Mouse (Mus musculus): ENCODE results near the gene Kcnj14. TPM values are rescaled to one million over a fixed set of nuclear protein-coding genes. Genes with fewer than 3 reads are reported as not detected.

Gene Kcnj14
- polyA plus RNA-seq, 1 experiment: 0.36 TPM

DNA sequence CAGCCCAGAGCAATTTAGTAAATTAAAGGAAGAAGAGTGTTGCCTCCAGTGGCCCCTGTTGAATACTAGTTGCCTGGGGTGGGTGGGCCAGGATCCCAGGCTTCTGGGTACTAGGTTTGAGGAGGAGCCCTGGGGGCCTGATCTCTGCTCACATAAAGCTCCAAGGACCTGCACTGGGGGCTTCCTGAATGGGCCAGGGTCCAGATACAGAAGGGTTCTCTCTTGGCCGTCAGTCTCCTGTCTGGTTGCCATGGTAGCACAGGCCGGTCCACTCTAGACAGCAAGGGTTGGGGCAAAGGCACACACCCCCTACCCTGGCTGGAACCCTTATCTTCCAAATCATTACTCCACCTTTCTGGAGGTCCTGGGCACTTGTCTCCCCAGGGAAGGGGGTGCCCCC, 43.3 kb upstream of the Kcnj14 start:
- no peak for DNase-seq
- WGBS: 92% methylated on average over 2 of the region's 2 CpGs
- Histone ChIP-seq H3K4me3 (ENCODE audit: control insufficient read depth, insufficient read depth, low read length) (no peak overlapping the region), H3K27ac (ENCODE audit: control insufficient read depth, insufficient read depth, low read length) (no peak overlapping the region), H3K27me3 (ENCODE audit: control insufficient read depth, insufficient read depth, low read length) (peaks cover 10% of the 10 kb centered on the region; the same call in 1 of the 2 replicates), H3K36me3 (ENCODE audit: control insufficient read depth, insufficient read depth, low read length) (no peaks in the 10 kb centered on the region), H3K4me1 (replicated peaks; ENCODE audit: control insufficient read depth, insufficient read depth, low read length) (peaks cover 12% of the 10 kb centered on the region)
- TF ChIP-seq POLR2A (IDR thresholded peaks at IDR 0.05; ENCODE audit: control insufficient read depth, extremely low read depth, insufficient read depth, low read length, poor library complexity) (no peak), CTCF (IDR thresholded peaks at IDR 0.05; ENCODE audit: borderline replicate concordance, control insufficient read depth, extremely low read depth, insufficient read depth, low read length, poor library complexity) (no peak)

DNA sequence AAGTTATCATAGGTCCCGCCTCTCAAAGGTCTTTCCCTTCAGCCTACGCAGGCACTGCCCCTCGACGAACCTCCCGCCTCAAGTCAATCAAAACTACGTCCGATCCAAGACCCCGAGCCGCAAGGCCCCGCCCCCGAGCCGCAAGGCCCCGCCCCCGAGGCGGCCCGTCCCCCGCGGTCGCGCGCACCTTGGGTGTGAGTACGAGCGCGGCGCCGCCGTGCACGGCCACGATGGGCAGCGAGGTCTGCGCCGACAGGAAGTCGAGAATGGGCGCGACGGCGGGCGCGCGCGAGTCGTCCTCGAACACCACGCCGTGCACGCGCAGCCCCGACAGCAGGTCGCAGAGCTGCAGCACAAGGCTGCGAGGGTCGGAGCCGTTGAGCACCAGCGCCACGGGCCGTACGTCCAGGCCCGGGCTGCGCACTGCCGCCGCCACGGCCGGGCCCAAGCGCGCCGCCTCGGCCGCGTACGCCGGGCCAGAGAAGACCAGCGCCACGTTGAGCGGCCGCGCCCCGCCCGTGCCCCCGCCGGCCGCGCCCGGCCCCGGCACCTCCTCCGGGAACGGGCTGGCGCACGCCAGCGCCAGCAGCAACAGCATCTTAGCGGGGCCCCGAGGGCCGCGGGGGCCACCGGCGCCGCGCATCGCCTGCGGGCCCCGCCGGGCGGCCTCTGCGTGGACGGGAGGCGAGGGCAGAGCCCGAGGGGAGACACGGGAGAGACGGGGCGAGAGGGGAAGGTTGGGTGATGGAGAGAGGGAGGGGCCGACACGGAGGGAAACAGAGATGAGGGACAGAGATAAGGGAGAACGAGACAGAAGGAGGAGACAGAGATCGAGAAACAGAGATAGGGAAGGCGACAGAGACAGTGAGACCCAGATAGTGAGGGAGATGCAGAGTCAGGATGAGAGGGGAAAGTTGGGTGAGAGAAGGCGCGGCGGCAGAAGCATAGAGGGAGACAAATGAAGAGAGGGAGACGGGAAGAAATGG, 41.6 kb upstream of the Kcnj14 start:
- 2% methylated on average over 117 of the region's 117 CpGs for WGBS
- peak; percentile 88 for DNase-seq
- H3K27me3 ChIP-seq (ENCODE audit: control insufficient read depth, insufficient read depth, low read length): peaks cover 9% of the 10 kb centered on the region; the same call in 1 of the 2 replicates
- H3K27ac ChIP-seq (ENCODE audit: control insufficient read depth, insufficient read depth, low read length): no peak overlapping the region
- no peaks in the 10 kb centered on the region for H3K36me3 ChIP-seq (ENCODE audit: control insufficient read depth, insufficient read depth, low read length)
- H3K4me1 ChIP-seq (replicated peaks; ENCODE audit: control insufficient read depth, insufficient read depth, low read length): peaks cover 12% of the 10 kb centered on the region
- TF ChIP-seq CTCF (IDR thresholded peaks at IDR 0.05; ENCODE audit: borderline replicate concordance, control insufficient read depth, extremely low read depth, insufficient read depth, low read length, poor library complexity): 0 out of 2 replicates have a peak, but pooled peaks have one; percentile 25
- TF ChIP-seq POLR2A (IDR thresholded peaks at IDR 0.05; ENCODE audit: control insufficient read depth, extremely low read depth, insufficient read depth, low read length, poor library complexity): 0 out of 2 replicates have a peak, but pooled peaks have one; percentile 20
- H3K4me3 ChIP-seq (ENCODE audit: control insufficient read depth, insufficient read depth, low read length): peak overlapping the region; percentile 47

DNA sequence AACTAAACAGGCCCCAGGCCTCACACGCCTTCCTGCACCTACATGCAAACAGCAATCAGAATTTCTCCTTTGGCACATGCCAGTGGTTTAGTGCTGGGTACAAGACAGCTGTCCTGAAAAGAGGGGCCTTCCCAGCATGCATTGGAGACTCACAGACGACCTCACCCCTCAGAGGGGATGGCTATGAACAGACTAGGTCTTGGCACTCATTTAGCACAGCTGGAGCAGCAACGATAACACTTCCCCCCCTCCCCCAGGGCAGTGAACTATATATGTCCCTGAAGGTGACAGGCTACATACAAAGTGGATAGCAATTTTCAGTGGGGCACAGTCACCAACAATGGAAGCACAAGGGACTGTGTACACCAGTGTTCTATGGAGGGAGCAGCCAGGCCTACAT, 39.9 kb upstream of the Kcnj14 start:
- Histone ChIP-seq H3K4me3 (ENCODE audit: control insufficient read depth, insufficient read depth, low read length) (no peak overlapping the region), H3K36me3 (ENCODE audit: control insufficient read depth, insufficient read depth, low read length) (no peaks in the 10 kb centered on the region), H3K27me3 (ENCODE audit: control insufficient read depth, insufficient read depth, low read length) (no peaks in the 10 kb centered on the region; the same call in 1 of the 2 replicates), H3K4me1 (replicated peaks; ENCODE audit: control insufficient read depth, insufficient read depth, low read length) (peaks cover 12% of the 10 kb centered on the region), H3K27ac (ENCODE audit: control insufficient read depth, insufficient read depth, low read length) (no peak overlapping the region)
- no peak for DNase-seq
- 74% methylated on average over 3 of the region's 3 CpGs for WGBS
- TF ChIP-seq POLR2A (IDR thresholded peaks at IDR 0.05; ENCODE audit: control insufficient read depth, extremely low read depth, insufficient read depth, low read length, poor library complexity) (no peak), CTCF (IDR thresholded peaks at IDR 0.05; ENCODE audit: borderline replicate concordance, control insufficient read depth, extremely low read depth, insufficient read depth, low read length, poor library complexity) (no peak)

DNA sequence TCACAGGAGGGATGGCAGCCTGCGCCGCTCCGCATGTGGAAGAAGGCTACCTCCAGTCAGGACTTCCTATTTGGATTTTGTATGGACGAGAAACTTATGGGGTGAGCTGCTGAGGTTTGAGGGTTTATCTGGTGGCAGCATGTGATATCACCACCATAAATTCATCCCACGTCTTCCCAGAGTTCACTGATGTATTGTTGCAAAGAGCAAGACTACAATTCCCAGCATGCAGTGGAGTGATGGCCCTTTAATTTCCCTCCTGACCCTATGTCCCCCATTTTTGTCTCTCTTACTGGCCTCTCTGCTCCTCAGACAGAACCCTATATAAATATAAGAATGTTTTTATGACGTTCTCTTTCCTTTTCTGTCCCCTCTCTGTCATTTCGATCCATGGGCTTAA, 38.2 kb upstream of the Kcnj14 start:
- 93% methylated on average over 7 of the region's 7 CpGs for WGBS
- no peak for DNase-seq
- Histone ChIP-seq H3K4me3 (ENCODE audit: control insufficient read depth, insufficient read depth, low read length) (no peak overlapping the region), H3K4me1 (replicated peaks; ENCODE audit: control insufficient read depth, insufficient read depth, low read length) (peaks cover 12% of the 10 kb centered on the region), H3K36me3 (ENCODE audit: control insufficient read depth, insufficient read depth, low read length) (no peaks in the 10 kb centered on the region), H3K27ac (ENCODE audit: control insufficient read depth, insufficient read depth, low read length) (no peak overlapping the region), H3K27me3 (ENCODE audit: control insufficient read depth, insufficient read depth, low read length) (no peaks in the 10 kb centered on the region)
- TF ChIP-seq POLR2A (IDR thresholded peaks at IDR 0.05; ENCODE audit: control insufficient read depth, extremely low read depth, insufficient read depth, low read length, poor library complexity): no peak
- TF ChIP-seq CTCF (IDR thresholded peaks at IDR 0.05; ENCODE audit: borderline replicate concordance, control insufficient read depth, extremely low read depth, insufficient read depth, low read length, poor library complexity): no peak

DNA sequence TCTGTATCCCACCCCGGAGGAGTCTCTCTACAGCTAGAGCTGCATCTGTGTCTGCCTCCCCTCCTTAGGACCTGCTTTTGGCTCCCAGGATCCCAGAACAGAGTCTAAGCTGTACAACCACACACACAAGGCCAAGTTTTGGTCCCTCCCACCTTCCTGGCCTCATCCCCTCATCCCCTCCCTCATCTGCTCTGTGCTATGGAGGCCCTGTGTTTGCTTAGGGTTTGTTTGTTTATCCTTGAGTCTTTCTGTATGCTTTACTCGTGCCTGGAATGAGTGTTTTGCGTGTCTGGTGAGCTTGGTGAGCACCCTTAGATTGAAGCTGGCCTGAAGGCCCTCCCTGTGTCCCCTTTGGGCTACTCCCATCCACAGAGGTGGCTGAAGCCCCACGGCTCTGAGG, 34.4 kb upstream of the Kcnj14 start:
- no peak for DNase-seq
- H3K36me3 ChIP-seq (ENCODE audit: control insufficient read depth, insufficient read depth, low read length): no peaks in the 10 kb centered on the region
- WGBS: 90% methylated on average over 4 of the region's 4 CpGs
- H3K27ac ChIP-seq (ENCODE audit: control insufficient read depth, insufficient read depth, low read length): no peak overlapping the region
- no peak for TF ChIP-seq CTCF (IDR thresholded peaks at IDR 0.05; ENCODE audit: borderline replicate concordance, control insufficient read depth, extremely low read depth, insufficient read depth, low read length, poor library complexity)
- TF ChIP-seq POLR2A (IDR thresholded peaks at IDR 0.05; ENCODE audit: control insufficient read depth, extremely low read depth, insufficient read depth, low read length, poor library complexity): no peak
- no peak overlapping the region for H3K4me3 ChIP-seq (ENCODE audit: control insufficient read depth, insufficient read depth, low read length)
- peaks cover 3% of the 10 kb centered on the region for H3K4me1 ChIP-seq (replicated peaks; ENCODE audit: control insufficient read depth, insufficient read depth, low read length)
- peaks cover 8% of the 10 kb centered on the region; the same call in 1 of the 2 replicates for H3K27me3 ChIP-seq (ENCODE audit: control insufficient read depth, insufficient read depth, low read length)

DNA sequence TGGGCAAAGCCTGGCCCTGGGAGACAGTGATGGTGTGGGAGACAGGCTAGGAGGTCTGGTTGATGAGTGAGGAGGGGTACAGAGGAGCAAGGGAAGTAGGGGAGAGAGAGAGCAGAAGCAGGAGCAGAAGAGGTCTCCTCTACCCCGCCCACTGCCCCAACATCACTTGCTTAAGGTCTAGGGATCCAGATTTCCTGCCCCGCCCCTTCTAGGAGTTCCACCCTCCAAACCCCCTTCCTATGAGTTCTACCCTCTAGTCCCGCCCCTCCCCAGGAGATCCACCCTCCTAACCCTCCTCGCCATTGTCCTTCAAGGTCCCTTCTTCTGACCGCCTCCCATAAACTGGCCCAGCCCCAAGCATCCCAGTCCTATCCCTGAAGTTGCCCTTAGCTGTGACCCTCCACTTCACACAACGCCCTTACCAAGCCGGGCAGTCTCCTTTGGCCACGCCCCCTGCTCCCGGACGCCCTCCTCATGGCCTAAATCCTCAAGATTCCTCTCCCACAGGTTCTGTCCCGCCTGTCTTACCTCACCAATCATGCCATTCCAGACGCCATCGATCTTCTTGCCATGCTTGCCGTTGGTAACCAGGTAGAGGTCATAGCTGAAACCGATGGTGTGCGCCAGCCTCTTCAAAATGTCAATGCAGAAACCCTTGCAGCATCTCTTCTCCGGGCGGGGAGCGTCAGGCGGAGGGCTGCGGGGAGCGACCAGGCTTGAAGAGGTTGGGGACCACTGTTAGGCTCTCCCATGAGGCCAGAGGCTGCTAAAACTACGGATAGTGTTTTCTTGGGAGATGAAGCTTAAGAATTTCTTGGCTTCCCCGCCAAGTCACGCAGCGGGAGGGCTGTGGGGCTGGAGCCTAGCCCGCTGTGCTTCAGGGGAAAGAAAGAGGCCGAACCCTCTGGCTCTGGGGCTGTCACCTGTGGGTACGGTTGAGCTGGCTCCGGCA, 32.6 kb upstream of the Kcnj14 start:
- no peak overlapping the region for H3K4me3 ChIP-seq (ENCODE audit: control insufficient read depth, insufficient read depth, low read length)
- H3K27me3 ChIP-seq (ENCODE audit: control insufficient read depth, insufficient read depth, low read length): peaks cover 8% of the 10 kb centered on the region; the same call in 1 of the 2 replicates
- WGBS: 8% methylated on average over 30 of the region's 30 CpGs
- TF ChIP-seq POLR2A (IDR thresholded peaks at IDR 0.05; ENCODE audit: control insufficient read depth, extremely low read depth, insufficient read depth, low read length, poor library complexity): no peak
- no peak for TF ChIP-seq CTCF (IDR thresholded peaks at IDR 0.05; ENCODE audit: borderline replicate concordance, control insufficient read depth, extremely low read depth, insufficient read depth, low read length, poor library complexity)
- no peaks in the 10 kb centered on the region for H3K36me3 ChIP-seq (ENCODE audit: control insufficient read depth, insufficient read depth, low read length)
- H3K4me1 ChIP-seq (replicated peaks; ENCODE audit: control insufficient read depth, insufficient read depth, low read length): peaks cover 3% of the 10 kb centered on the region
- DNase-seq: no peak
- H3K27ac ChIP-seq (ENCODE audit: control insufficient read depth, insufficient read depth, low read length): no peak overlapping the region

All from thymus, adult 2 months (tissue).